ENCODE assay signal across 12 mouse cellular contexts in the genomic region with DNA sequence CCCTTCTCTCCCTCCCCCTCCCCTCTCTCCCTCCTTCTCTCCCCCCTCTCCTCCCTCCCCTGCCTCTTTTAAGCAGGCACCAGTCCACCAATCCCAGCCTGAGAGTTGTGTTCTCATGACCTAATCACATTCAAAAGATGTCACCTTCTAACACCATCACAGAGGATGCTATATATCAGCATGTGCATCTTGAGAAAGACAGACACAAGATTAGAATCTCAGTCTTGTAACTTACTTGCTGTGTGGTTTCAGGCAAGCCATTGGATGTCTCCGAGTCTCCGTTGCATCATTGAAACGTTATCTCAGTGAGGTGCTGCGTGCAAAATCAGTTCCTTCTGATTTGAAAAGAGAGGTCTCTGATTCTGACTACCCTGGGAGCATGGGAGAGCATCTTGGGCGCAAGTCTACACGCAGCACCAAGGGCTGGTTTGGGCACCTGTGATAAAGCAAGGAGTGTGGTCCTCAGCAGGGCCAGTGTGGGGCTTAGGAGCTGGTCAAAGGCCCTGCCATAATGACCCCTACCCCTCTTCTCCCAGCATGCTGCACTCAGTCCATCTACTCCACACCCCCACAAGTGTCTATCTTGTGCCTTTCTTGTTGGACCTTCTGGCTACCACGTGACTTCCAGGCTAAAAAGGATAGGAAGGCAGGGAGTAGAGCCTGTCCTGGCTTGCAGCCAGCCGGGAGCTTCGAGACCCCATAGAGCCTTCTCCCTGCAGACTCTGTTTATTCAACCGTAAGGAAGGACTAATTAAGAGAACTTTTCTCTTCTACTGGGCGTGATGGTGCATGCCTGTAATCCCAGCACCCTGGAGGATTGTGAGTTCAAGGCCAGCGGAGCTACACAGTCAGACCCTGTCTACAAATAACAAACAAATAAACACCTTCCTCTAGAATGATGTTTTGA. TPM values are rescaled to one million over a fixed set of nuclear protein-coding genes. Genes with fewer than 3 reads are reported as not detected.
DNase-seq lines count a peak whose midpoint lies in the region; ATAC-seq lines count a peak whose summit lies in the region.
"Had no signal": no experiment of that assay in that cellular context is flagged by ENCODE, and none has a peak within 500 bp of the region (broad histone marks: within the 10 kb centered on the region; RNA-seq: fewer than 3 reads in every experiment).

No protein-coding gene starts in this region.

- H3K9ac ChIP-seq in midbrain, embryonic 16.5 days (ENCODE audit: low read depth, low read length) = no peak overlapping the region
- no peak overlapping the region for H3K9ac ChIP-seq in forebrain, embryonic 13.5 days
- H3K9ac ChIP-seq in midbrain, embryonic 11.5 days (ENCODE audit: low read length) = no peak overlapping the region

- no peak overlapping the region for H3K4me2 ChIP-seq in midbrain, embryonic 16.5 days (ENCODE audit: low read length)
- H3K4me2 ChIP-seq in forebrain, embryonic 13.5 days = no peak overlapping the region
- no peak overlapping the region for H3K4me2 ChIP-seq in midbrain, embryonic 11.5 days

- WGBS in midbrain, embryonic 10.5 days = 65% methylated on average over 12 of the region's 12 CpGs
- 51% methylated on average over 12 of the region's 12 CpGs for whole genome bisulfite sequencing in midbrain, embryonic 16.5 days
- 48% methylated on average over 12 of the region's 12 CpGs for WGBS in forebrain, embryonic 13.5 days
- 63% methylated on average over 12 of the region's 12 CpGs for WGBS in midbrain, embryonic 11.5 days

- H3K4me3 ChIP-seq in midbrain, embryonic 10.5 days = no peak overlapping the region
- H3K4me3 ChIP-seq in midbrain, embryonic 16.5 days (ENCODE audit: low read depth, low read length) = no peak overlapping the region
- H3K4me3 ChIP-seq in forebrain, embryonic 13.5 days = no peak overlapping the region
- no peak overlapping the region for H3K4me3 ChIP-seq in midbrain, embryonic 11.5 days (ENCODE audit: low read depth, low read length)

- H3K36me3 ChIP-seq in midbrain, embryonic 10.5 days = no peaks in the 10 kb centered on the region
- H3K36me3 ChIP-seq in midbrain, embryonic 16.5 days (ENCODE audit: control insufficient read depth, insufficient read depth, low read length) = no peaks in the 10 kb centered on the region
- H3K36me3 ChIP-seq in forebrain, embryonic 13.5 days (ENCODE audit: poor library complexity, severe bottlenecking) = no peaks in the 10 kb centered on the region
- H3K36me3 ChIP-seq in midbrain, embryonic 11.5 days (ENCODE audit: control insufficient read depth, insufficient read depth, low read length) = no peaks in the 10 kb centered on the region

- peaks cover 23% of the 10 kb centered on the region for H3K4me1 ChIP-seq in midbrain, embryonic 10.5 days
- H3K4me1 ChIP-seq in midbrain, embryonic 16.5 days (ENCODE audit: control insufficient read depth, insufficient read depth, low read length) = no peaks in the 10 kb centered on the region
- peaks cover 14% of the 10 kb centered on the region for H3K4me1 ChIP-seq in forebrain, embryonic 13.5 days
- peaks cover 6% of the 10 kb centered on the region; the same call in 1 of the 2 replicates for H3K4me1 ChIP-seq in midbrain, embryonic 11.5 days (ENCODE audit: control insufficient read depth, insufficient read depth, low read length)

- no peak for DNase-seq in midbrain, embryonic 10.5 days (ENCODE audit: low spot score)
- no peak for DNase-seq in midbrain, embryonic 11.5 days (ENCODE audit: low spot score, missing footprints)
- no peak for DNase-seq in frontal cortex, postnatal 14 days (ENCODE audit: low spot score in 2 of 2)
- no peak for DNase-seq in right cerebral cortex, postnatal 36 days (ENCODE audit: low spot score in 2 of 2)
- DNase-seq in embryo, embryonic 10.5 days (ENCODE audit: low spot score) = no peak
- DNase-seq: heart, adult 18-20 months; kidney, postnatal 25 days; spleen, adult 18-20 months had no signal

- H3K27ac ChIP-seq in midbrain, embryonic 10.5 days (replicated peaks) = peak overlapping the region; percentile 47; the same call in 1 of the 2 replicates
- no peak overlapping the region for H3K27ac ChIP-seq in midbrain, embryonic 16.5 days (ENCODE audit: low read length)
- 0 out of 2 replicates have a peak overlapping the region, but pooled peaks have one; percentile 12 for H3K27ac ChIP-seq in forebrain, embryonic 13.5 days
- no peak overlapping the region for H3K27ac ChIP-seq in midbrain, embryonic 11.5 days (ENCODE audit: low read depth, low read length)

- no peaks in the 10 kb centered on the region for H3K27me3 ChIP-seq in midbrain, embryonic 10.5 days (ENCODE audit: low read depth, poor library complexity, severe bottlenecking)
- H3K27me3 ChIP-seq in midbrain, embryonic 16.5 days (ENCODE audit: control insufficient read depth, insufficient read depth, low read depth, low read length) = no peaks in the 10 kb centered on the region
- H3K27me3 ChIP-seq in forebrain, embryonic 13.5 days = no peaks in the 10 kb centered on the region
- H3K27me3 ChIP-seq in midbrain, embryonic 11.5 days (ENCODE audit: control insufficient read depth, insufficient read depth, low read length) = no peaks in the 10 kb centered on the region

- ATAC-seq in midbrain, embryonic 16.5 days = no peak
- peak; percentile 53; the same call in 1 of the 2 replicates for ATAC-seq in forebrain, embryonic 13.5 days
- peak; percentile 33; the same call in 1 of the 2 replicates for ATAC-seq in midbrain, embryonic 11.5 days (ENCODE audit: low FRiP score)
- ATAC-seq: lung, postnatal 0 days; Patski had no signal

- no peaks in the 10 kb centered on the region for H3K9me3 ChIP-seq in midbrain, embryonic 10.5 days (replicated peaks)
- H3K9me3 ChIP-seq in midbrain, embryonic 16.5 days (replicated peaks; ENCODE audit: control insufficient read depth, low read length, poor library complexity, severe bottlenecking) = no peaks in the 10 kb centered on the region
- no peaks in the 10 kb centered on the region for H3K9me3 ChIP-seq in forebrain, embryonic 13.5 days (replicated peaks)
- H3K9me3 ChIP-seq in midbrain, embryonic 11.5 days (ENCODE audit: control insufficient read depth, low read length) = no peaks in the 10 kb centered on the region

RNA-seq across cellular contexts. Expression of a gene that starts 45.2 kb away (rescaled TPM):
- polyA plus RNA-seq in midbrain, embryonic 10.5 days (2016; fragmentation: Nextera tagmentation; extraction: Ambion mirVana) = 19.7 and 28.5 TPM in 2 replicates
- 37.2 and 40.8 TPM in 2 replicates for polyA plus RNA-seq in midbrain, embryonic 16.5 days (2015; fragmentation: Nextera tagmentation; extraction: Ambion mirVana)
- 21.0 and 26.7 TPM in 2 replicates for polyA plus RNA-seq in forebrain, embryonic 13.5 days (2015; fragmentation: Nextera tagmentation; extraction: Ambion mirVana)
- polyA plus RNA-seq in midbrain, embryonic 11.5 days (2014; fragmentation: Nextera tagmentation; extraction: Ambion mirVana) = 59.0 and 59.1 TPM in 2 replicates

Comparison
In these comparisons a context has a peak if more than half of its experiments do, and no peak if none do; other contexts are left out.
1. H3K27ac ChIP-seq: peak in midbrain, embryonic 10.5 days (single experiment) and forebrain, embryonic 13.5 days (single experiment); none in midbrain, embryonic 16.5 days (single experiment) and midbrain, embryonic 11.5 days (single experiment).